In the genomic region with DNA sequence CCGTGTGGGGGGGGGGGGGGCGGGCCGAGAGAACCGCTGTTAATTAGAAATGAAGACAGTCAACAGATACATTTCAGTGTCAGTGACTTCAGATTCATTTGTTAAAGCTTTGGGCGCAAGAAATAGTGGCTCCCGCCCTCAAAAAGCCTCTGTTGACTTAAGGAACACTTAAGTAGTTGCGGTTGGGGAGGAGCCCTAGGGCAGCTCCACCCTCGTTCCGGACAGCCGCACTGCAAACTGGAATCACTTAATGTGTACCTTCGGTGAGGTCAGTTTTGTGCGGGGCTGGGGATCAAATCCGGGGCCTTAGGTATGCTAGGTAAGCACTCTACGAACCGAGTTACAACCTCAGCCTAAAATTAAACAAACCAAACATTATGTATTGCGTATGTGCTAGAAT, we compare ENCODE assay signal across 8 mouse cellular contexts. TPM values are rescaled to one million over a fixed set of nuclear protein-coding genes. Genes with fewer than 3 reads are reported as not detected.
A peak's percentile ranks its signal among the peaks of the same experiment; 100 is the strongest.
DNase-seq lines count a peak whose midpoint lies in the region; ATAC-seq lines count a peak whose summit lies in the region.

No protein-coding gene starts in this region.

- peaks cover 41% of the 10 kb centered on the region for H3K27me3 ChIP-seq in heart, embryonic 15.5 days
- peaks cover 38% of the 10 kb centered on the region for H3K27me3 ChIP-seq in limb, embryonic 11.5 days (ENCODE audit: control insufficient read depth, insufficient read depth, low read length)
- peaks cover 38% of the 10 kb centered on the region for H3K27me3 ChIP-seq in midbrain, embryonic 11.5 days (ENCODE audit: control insufficient read depth, insufficient read depth, low read length)

- H3K4me2 ChIP-seq in heart, embryonic 15.5 days: peak overlapping the region; percentile 90
- peak overlapping the region; percentile 71 for H3K4me2 ChIP-seq in limb, embryonic 11.5 days (ENCODE audit: low read depth, severe bottlenecking)
- H3K4me2 ChIP-seq in midbrain, embryonic 11.5 days: peak overlapping the region; percentile 74

- peak overlapping the region; percentile 72 for H3K4me3 ChIP-seq in brown adipose tissue, adult 24 weeks (ENCODE audit: insufficient read depth, low read depth, low read length)
- H3K4me3 ChIP-seq in heart, embryonic 15.5 days: peak overlapping the region; percentile 61
- peak overlapping the region; percentile 44 for H3K4me3 ChIP-seq in limb, embryonic 11.5 days (ENCODE audit: low read depth, low read length)
- peak overlapping the region; percentile 30 for H3K4me3 ChIP-seq in midbrain, embryonic 11.5 days (ENCODE audit: low read depth, low read length)

- H3K4me1 ChIP-seq in brown adipose tissue, adult 24 weeks (ENCODE audit: control insufficient read depth, insufficient read depth, insufficient read length, low read length): no peaks in the 10 kb centered on the region
- H3K4me1 ChIP-seq in heart, embryonic 15.5 days (replicated peaks): peaks cover 3% of the 10 kb centered on the region
- H3K4me1 ChIP-seq in limb, embryonic 11.5 days (ENCODE audit: control insufficient read depth, insufficient read depth, low read length): no peaks in the 10 kb centered on the region
- H3K4me1 ChIP-seq in midbrain, embryonic 11.5 days (ENCODE audit: control insufficient read depth, insufficient read depth, low read length): peaks cover 12% of the 10 kb centered on the region

- WGBS in heart, embryonic 15.5 days: 4% methylated on average over 16 of the region's 16 CpGs
- 5% methylated on average over 16 of the region's 16 CpGs for WGBS in limb, embryonic 11.5 days
- WGBS in midbrain, embryonic 11.5 days: 4% methylated on average over 16 of the region's 16 CpGs

- no peaks in the 10 kb centered on the region for H3K9me3 ChIP-seq in heart, embryonic 15.5 days (replicated peaks)
- no peaks in the 10 kb centered on the region for H3K9me3 ChIP-seq in limb, embryonic 11.5 days (ENCODE audit: control insufficient read depth, low read length)
- no peaks in the 10 kb centered on the region for H3K9me3 ChIP-seq in midbrain, embryonic 11.5 days (ENCODE audit: control insufficient read depth, low read length)

- no peak for ATAC-seq in heart, embryonic 15.5 days (replicated peaks; ENCODE audit: insufficient number of reproducible peaks, insufficient read depth, low FRiP score, low read depth)
- ATAC-seq in limb, embryonic 11.5 days (ENCODE audit: insufficient number of reproducible peaks, low FRiP score, low TSS enrichment, low read depth): no peak
- ATAC-seq in midbrain, embryonic 11.5 days (ENCODE audit: low FRiP score): no peak

- DNase-seq in adrenal gland, adult 2 months: peak; percentile 56
- DNase-seq in adrenal gland, adult 8-10 months: no peak
- DNase-seq in limb, embryonic 11.5 days (ENCODE audit: low spot score): peak; percentile 46
- no peak for DNase-seq in midbrain, embryonic 11.5 days (ENCODE audit: low spot score, missing footprints)
- DNase-seq in cerebellum, adult 9-11 months: no peak
- DNase-seq in left cerebral cortex, postnatal 25 days (ENCODE audit: low spot score in 2 of 2): no peak

- intact Hi-C loops in left cerebral cortex, postnatal 25 days (cut with DNase I): no loop called here

- peak overlapping the region; percentile 57 for H3K9ac ChIP-seq in heart, embryonic 15.5 days
- H3K9ac ChIP-seq in limb, embryonic 11.5 days (ENCODE audit: low read length): no peak overlapping the region
- H3K9ac ChIP-seq in midbrain, embryonic 11.5 days (ENCODE audit: low read length): peak overlapping the region; percentile 41; the same call in 1 of the 2 replicates

- no peak overlapping the region for H3K27ac ChIP-seq in brown adipose tissue, adult 24 weeks (replicated peaks; ENCODE audit: low read depth, low read length)
- H3K27ac ChIP-seq in heart, embryonic 15.5 days: peak overlapping the region; percentile 68
- H3K27ac ChIP-seq in limb, embryonic 11.5 days (replicated peaks; ENCODE audit: low read depth, low read length): no peak overlapping the region
- H3K27ac ChIP-seq in midbrain, embryonic 11.5 days (ENCODE audit: low read depth, low read length): no peak overlapping the region

- no peaks in the 10 kb centered on the region for H3K36me3 ChIP-seq in heart, embryonic 15.5 days
- no peaks in the 10 kb centered on the region for H3K36me3 ChIP-seq in limb, embryonic 11.5 days (ENCODE audit: control insufficient read depth, insufficient read depth, low read length)
- H3K36me3 ChIP-seq in midbrain, embryonic 11.5 days (ENCODE audit: control insufficient read depth, insufficient read depth, low read length): no peaks in the 10 kb centered on the region

RNA-seq across cellular contexts. Expression of a gene that starts 7.5 kb away (rescaled TPM):
- total RNA-seq in adrenal gland, adult 2 months (2021): not detected
- polyA plus RNA-seq in adrenal gland, adult 2 months (2012; rRNA removed): 0.10 and 0.22 TPM in 2 replicates
- not detected for total RNA-seq in adrenal gland, adult 8-10 months (2022)
- not detected in 2 replicates for polyA plus RNA-seq in brown adipose tissue, adult 24 weeks (2012; ENCODE audit: insufficient read depth, insufficient read length, missing spikeins)
- 0.60 TPM in 1 of 2 replicates, not detected in the other for polyA plus RNA-seq in heart, embryonic 15.5 days (2015; fragmentation: Nextera tagmentation; extraction: Ambion mirVana)
- polyA plus RNA-seq in limb, embryonic 11.5 days (2014; fragmentation: Nextera tagmentation; extraction: Ambion mirVana): 0.35 TPM in 1 of 2 replicates, not detected in the other
- polyA plus RNA-seq in midbrain, embryonic 11.5 days (2014; fragmentation: Nextera tagmentation; extraction: Ambion mirVana): not detected in 2 replicates
- total RNA-seq in left cerebral cortex, postnatal 25 days (2021): not detected

RNA-seq across cellular contexts. Expression of a gene that starts 27.5 kb away (rescaled TPM):
- total RNA-seq in adrenal gland, adult 2 months (2021): not detected
- 0.19 and 0.80 TPM in 2 replicates for polyA plus RNA-seq in adrenal gland, adult 2 months (2012; rRNA removed)
- 1 to 10 TPM in 1 of 4 experiments, under 1 TPM in 2, not detected in 1; 0.31 to 1.1 (median 0.83) TPM for total RNA-seq in adrenal gland, adult 8-10 months (2022)
- polyA plus RNA-seq in brown adipose tissue, adult 24 weeks (2012; ENCODE audit: insufficient read depth, insufficient read length, missing spikeins): not detected in 2 replicates
- 0.57 TPM in 1 of 2 replicates, not detected in the other for polyA plus RNA-seq in heart, embryonic 15.5 days (2015; fragmentation: Nextera tagmentation; extraction: Ambion mirVana)
- polyA plus RNA-seq in limb, embryonic 11.5 days (2014; fragmentation: Nextera tagmentation; extraction: Ambion mirVana): 0.27 and 0.31 TPM in 2 replicates
- polyA plus RNA-seq in midbrain, embryonic 11.5 days (2014; fragmentation: Nextera tagmentation; extraction: Ambion mirVana): 0.34 and 1.2 TPM in 2 replicates
- total RNA-seq in left cerebral cortex, postnatal 25 days (2021): 1 to 10 TPM in 1 of 2 experiments, under 1 TPM in 1; 0.96 to 1.1 TPM

RNA-seq across cellular contexts. Expression of a gene that starts 41.3 kb away (rescaled TPM):
- 1 to 10 TPM; 1.9 to 3.3 TPM for total RNA-seq in adrenal gland, adult 2 months (2021)
- 3.4 and 3.5 TPM in 2 replicates for polyA plus RNA-seq in adrenal gland, adult 2 months (2012; rRNA removed)
- total RNA-seq in adrenal gland, adult 8-10 months (2022): 1 to 10 TPM; 1.8 to 5.9 (median 4.4) TPM
- 3.0 TPM in 1 of 2 replicates, not detected in the other for polyA plus RNA-seq in brown adipose tissue, adult 24 weeks (2012; ENCODE audit: insufficient read depth, insufficient read length, missing spikeins)
- 1.3 and 3.1 TPM in 2 replicates for polyA plus RNA-seq in heart, embryonic 15.5 days (2015; fragmentation: Nextera tagmentation; extraction: Ambion mirVana)
- 1.9 and 2.1 TPM in 2 replicates for polyA plus RNA-seq in limb, embryonic 11.5 days (2014; fragmentation: Nextera tagmentation; extraction: Ambion mirVana)
- polyA plus RNA-seq in midbrain, embryonic 11.5 days (2014; fragmentation: Nextera tagmentation; extraction: Ambion mirVana): 1.8 TPM in 2 replicates
- total RNA-seq in left cerebral cortex, postnatal 25 days (2021): 1 to 10 TPM; 2.6 to 2.7 TPM

RNA-seq across cellular contexts. Expression of a gene that starts 56.6 kb away (rescaled TPM):
- total RNA-seq in adrenal gland, adult 2 months (2021): under 1 TPM; 0.59 to 0.66 TPM
- polyA plus RNA-seq in adrenal gland, adult 2 months (2012; rRNA removed): 0.53 and 0.54 TPM in 2 replicates
- total RNA-seq in adrenal gland, adult 8-10 months (2022): 1 to 10 TPM in 3 of 4 experiments, under 1 TPM in 1; 0.93 to 3.0 (median 2.4) TPM
- polyA plus RNA-seq in brown adipose tissue, adult 24 weeks (2012; ENCODE audit: insufficient read depth, insufficient read length, missing spikeins): 0.32 TPM in 1 of 2 replicates, not detected in the other
- 0.11 and 0.68 TPM in 2 replicates for polyA plus RNA-seq in heart, embryonic 15.5 days (2015; fragmentation: Nextera tagmentation; extraction: Ambion mirVana)
- 0.06 TPM in 1 of 2 replicates, not detected in the other for polyA plus RNA-seq in limb, embryonic 11.5 days (2014; fragmentation: Nextera tagmentation; extraction: Ambion mirVana)
- 0.55 and 0.79 TPM in 2 replicates for polyA plus RNA-seq in midbrain, embryonic 11.5 days (2014; fragmentation: Nextera tagmentation; extraction: Ambion mirVana)
- total RNA-seq in left cerebral cortex, postnatal 25 days (2021): 10 to 100 TPM; 54.4 to 58.6 TPM

Comparison
In these comparisons a context has a peak if more than half of its experiments do, and no peak if none do; other contexts are left out.
1. DNase-seq: peak in adrenal gland, adult 2 months (single experiment) and limb, embryonic 11.5 days (single experiment); none in adrenal gland, adult 8-10 months (single experiment), midbrain, embryonic 11.5 days (single experiment), cerebellum, adult 9-11 months (single experiment) and left cerebral cortex, postnatal 25 days (0 of 2).
2. Peak in every context shown above with its lines, with median percentiles within 50 percentile points of each other: H3K4me3 ChIP-seq and H3K4me2 ChIP-seq.